Mouse (Mus musculus): ENCODE data around the gene C1rl. TPM values are rescaled to one million over a fixed set of nuclear protein-coding genes. Genes with fewer than 3 reads are reported as not detected.

C1rl gene
- total RNA-seq, 2 experiments from 2014 or later: 0.28 to 0.42 TPM

Other genes with a start within 250 kb of the C1rl start
- gene Cd163, start 188.5 kb upstream of the C1rl start, total RNA-seq (2021): 1 to 10 TPM in 1 of 2 experiments, under 1 TPM in 1; 0.87 to 2.4 TPM
- 10 to 100 TPM; 55.5 to 58.9 TPM for gene Pex5, start 78.0 kb upstream of the C1rl start, total RNA-seq (2021)
- gene Clstn3, start 28.3 kb upstream of the C1rl start, total RNA-seq (2021): 100 to 1,000 TPM; 278 to 279 TPM
- gene C1ra, start 19.3 kb downstream of the C1rl start, total RNA-seq (2021): under 1 TPM; 0.66 to 0.82 TPM
- 1 to 10 TPM; 1.0 to 1.6 TPM for gene C1s1, start 49.2 kb downstream of the C1rl start, total RNA-seq (2021)
- not detected for gene C1rb, start 77.2 kb downstream of the C1rl start, total RNA-seq (2021)
- under 1 TPM in 1 of 2 experiments, not detected in 1; 0.25 TPM for gene C1s2, start 143.0 kb downstream of the C1rl start, total RNA-seq (2021)
- gene Lpcat3, start 169.9 kb downstream of the C1rl start, total RNA-seq (2021): 10 to 100 TPM; 30.9 to 34.0 TPM
- gene Emg1, start 219.1 kb downstream of the C1rl start, total RNA-seq (2021): 10 to 100 TPM; 51.3 to 54.4 TPM
- gene Phb2, start 219.2 kb downstream of the C1rl start, total RNA-seq (2021): 100 to 1,000 TPM; 120 to 124 TPM
- 1 to 10 TPM; 2.9 to 4.0 TPM for gene Ptpn6, start 245.6 kb downstream of the C1rl start, total RNA-seq (2021)
- gene Grcc10, start 248.3 kb downstream of the C1rl start, total RNA-seq (2021): 100 to 1,000 TPM; 350 to 372 TPM